Mouse (Mus musculus): ENCODE data around the gene Diras1. TPM values are rescaled to one million over a fixed set of nuclear protein-coding genes. Genes with fewer than 3 reads are reported as not detected.
"Not testable (repeated sequence)": the region's sequence is repeated elsewhere in the genome, so short reads cannot be mapped to it uniquely, and the experiment has no call there.

Gene Diras1
- polyA plus RNA-seq, 1 experiment from 2014 or later, result not detected

GRCm38 (mm10) chr10:80991945-80992344, 33.5 kb downstream of the Diras1 start:
- peaks cover 2% of the 10 kb centered on the region; the same call in 1 of the 2 replicates for H3K4me1 ChIP-seq (replicated peaks; ENCODE audit: control insufficient read depth, insufficient read depth, low read length)
- ATAC-seq (replicated peaks; ENCODE audit: low FRiP score), result no peak

DNA sequence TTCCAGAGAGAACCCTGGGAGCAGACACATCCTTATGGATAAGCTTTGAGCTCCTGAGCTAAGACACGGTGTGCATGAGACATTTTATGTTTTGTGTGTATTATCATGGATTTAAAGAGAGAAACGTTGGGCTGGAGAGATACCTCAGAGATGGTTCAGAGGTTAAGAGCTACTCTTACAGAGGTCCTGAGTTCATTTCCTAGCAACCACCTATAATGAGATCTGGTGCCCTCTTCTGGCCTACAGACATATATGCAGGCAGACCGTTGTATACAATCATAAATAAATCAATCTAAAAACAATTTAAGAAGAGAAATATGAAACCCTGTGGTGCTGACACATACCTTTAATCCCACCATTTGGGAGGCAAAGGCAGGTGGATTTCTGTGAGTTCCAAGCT, 34.5 kb downstream of the Diras1 start:
- Histone ChIP-seq H3K9me3 (ENCODE audit: control insufficient read depth, low read length) (no peaks in the 10 kb centered on the region), H3K27ac (ENCODE audit: low read depth, low read length) (no peak overlapping the region), H3K4me1 (replicated peaks; ENCODE audit: control insufficient read depth, insufficient read depth, low read length) (peaks cover 2% of the 10 kb centered on the region; the same call in 1 of the 2 replicates), H3K27me3 (replicated peaks; ENCODE audit: control insufficient read depth, insufficient read depth, low read length) (peaks cover 35% of the 10 kb centered on the region), H3K4me2 (no peak overlapping the region), H3K36me3 (ENCODE audit: control insufficient read depth, insufficient read depth, low read length) (no peaks in the 10 kb centered on the region), H3K4me3 (ENCODE audit: low read depth, low read length) (no peak overlapping the region), H3K9ac (ENCODE audit: low read depth, low read length) (no peak overlapping the region)
- ATAC-seq (replicated peaks; ENCODE audit: low FRiP score) (no peak), DNase-seq (ENCODE audit: low spot score) (no peak)
- WGBS, result 8% methylated on average over 3 of the region's 3 CpGs

More at GRCm38 (mm10) chr10:80991945-80992344, 33.5 kb downstream of the Diras1 start:
- Histone ChIP-seq H3K27me3 (replicated peaks; ENCODE audit: control insufficient read depth, insufficient read depth, low read length) (peaks cover 26% of the 10 kb centered on the region), H3K4me2 (no peak overlapping the region), H3K27ac (ENCODE audit: low read depth, low read length) (no peak overlapping the region), H3K36me3 (ENCODE audit: control insufficient read depth, insufficient read depth, low read length) (no peaks in the 10 kb centered on the region), H3K9me3 (ENCODE audit: control insufficient read depth, low read length) (no peaks in the 10 kb centered on the region), H3K9ac (ENCODE audit: low read depth, low read length) (no peak overlapping the region), H3K4me3 (ENCODE audit: low read depth, low read length) (no peak overlapping the region)
- 64% methylated on average over 1 of the region's 1 CpGs for WGBS
- DNase-seq (ENCODE audit: low spot score), result no peak

GRCm38 (mm10) chr10:80990406-80990805, 35.1 kb downstream of the Diras1 start:
- Histone ChIP-seq H3K27me3 (replicated peaks; ENCODE audit: control insufficient read depth, insufficient read depth, low read length) (peaks cover 41% of the 10 kb centered on the region), H3K4me1 (replicated peaks; ENCODE audit: control insufficient read depth, insufficient read depth, low read length) (peaks cover 6% of the 10 kb centered on the region), H3K9ac (ENCODE audit: low read depth, low read length) (no peak overlapping the region), H3K4me2 (no peak overlapping the region), H3K9me3 (ENCODE audit: control insufficient read depth, low read length) (no peaks in the 10 kb centered on the region), H3K27ac (ENCODE audit: low read depth, low read length) (no peak overlapping the region), H3K36me3 (ENCODE audit: control insufficient read depth, insufficient read depth, low read length) (no peaks in the 10 kb centered on the region), H3K4me3 (ENCODE audit: low read depth, low read length) (no peak overlapping the region)
- ATAC-seq (replicated peaks; ENCODE audit: low FRiP score) (no peak), DNase-seq (ENCODE audit: low spot score) (no peak)
- 68% methylated on average over 7 of the region's 7 CpGs for WGBS

- 52% methylated on average over 4 of the region's 4 CpGs for WGBS
- H3K4me1 ChIP-seq (replicated peaks; ENCODE audit: control insufficient read depth, insufficient read depth, low read length); DNase-seq (ENCODE audit: low spot score); H3K27ac ChIP-seq (ENCODE audit: low read depth, low read length); ATAC-seq (replicated peaks; ENCODE audit: low FRiP score); H3K4me3 ChIP-seq (ENCODE audit: low read depth, low read length); H3K36me3 ChIP-seq (ENCODE audit: control insufficient read depth, insufficient read depth, low read length); H3K9me3 ChIP-seq (ENCODE audit: control insufficient read depth, low read length); H3K9ac ChIP-seq (ENCODE audit: low read depth, low read length); H3K4me2 ChIP-seq: not testable (repeated sequence)
- peaks cover 45% of the 10 kb centered on the region for H3K27me3 ChIP-seq (replicated peaks; ENCODE audit: control insufficient read depth, insufficient read depth, low read length)
Observed at GRCm38 (mm10) chr10:80989854-80990253, 35.6 kb downstream of the Diras1 start.

DNA sequence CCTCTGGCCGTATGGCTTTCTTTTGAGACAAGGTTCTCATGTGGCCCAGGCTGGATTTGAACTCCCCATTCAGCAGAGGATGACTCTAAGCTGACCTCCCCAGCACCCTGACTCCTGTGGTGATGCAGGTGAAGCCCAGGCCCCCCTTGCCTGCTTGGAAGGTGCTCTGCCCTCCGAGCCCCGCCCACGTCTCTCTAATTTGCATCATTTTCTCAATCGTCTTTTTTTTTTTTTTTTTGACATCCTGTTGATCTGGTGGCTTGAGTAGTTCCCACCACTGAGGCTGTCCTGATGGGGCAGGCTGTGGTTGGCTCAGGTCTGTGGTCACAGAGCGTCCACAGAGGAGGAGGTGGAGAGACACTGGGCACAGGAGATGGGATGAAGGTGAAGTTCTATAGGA, 36.0 kb downstream of the Diras1 start:
- no peak for DNase-seq (ENCODE audit: low spot score)
- Histone ChIP-seq H3K4me2 (no peak overlapping the region), H3K27ac (ENCODE audit: low read depth, low read length) (no peak overlapping the region), H3K9me3 (ENCODE audit: control insufficient read depth, low read length) (no peaks in the 10 kb centered on the region), H3K36me3 (ENCODE audit: control insufficient read depth, insufficient read depth, low read length) (no peaks in the 10 kb centered on the region), H3K9ac (ENCODE audit: low read depth, low read length) (no peak overlapping the region), H3K27me3 (replicated peaks; ENCODE audit: control insufficient read depth, insufficient read depth, low read length) (peaks cover 46% of the 10 kb centered on the region), H3K4me3 (ENCODE audit: low read depth, low read length) (no peak overlapping the region), H3K4me1 (replicated peaks; ENCODE audit: control insufficient read depth, insufficient read depth, low read length) (peaks cover 6% of the 10 kb centered on the region)
- ATAC-seq (replicated peaks; ENCODE audit: low FRiP score), result no peak
- 61% methylated on average over 6 of the region's 6 CpGs for WGBS

DNA sequence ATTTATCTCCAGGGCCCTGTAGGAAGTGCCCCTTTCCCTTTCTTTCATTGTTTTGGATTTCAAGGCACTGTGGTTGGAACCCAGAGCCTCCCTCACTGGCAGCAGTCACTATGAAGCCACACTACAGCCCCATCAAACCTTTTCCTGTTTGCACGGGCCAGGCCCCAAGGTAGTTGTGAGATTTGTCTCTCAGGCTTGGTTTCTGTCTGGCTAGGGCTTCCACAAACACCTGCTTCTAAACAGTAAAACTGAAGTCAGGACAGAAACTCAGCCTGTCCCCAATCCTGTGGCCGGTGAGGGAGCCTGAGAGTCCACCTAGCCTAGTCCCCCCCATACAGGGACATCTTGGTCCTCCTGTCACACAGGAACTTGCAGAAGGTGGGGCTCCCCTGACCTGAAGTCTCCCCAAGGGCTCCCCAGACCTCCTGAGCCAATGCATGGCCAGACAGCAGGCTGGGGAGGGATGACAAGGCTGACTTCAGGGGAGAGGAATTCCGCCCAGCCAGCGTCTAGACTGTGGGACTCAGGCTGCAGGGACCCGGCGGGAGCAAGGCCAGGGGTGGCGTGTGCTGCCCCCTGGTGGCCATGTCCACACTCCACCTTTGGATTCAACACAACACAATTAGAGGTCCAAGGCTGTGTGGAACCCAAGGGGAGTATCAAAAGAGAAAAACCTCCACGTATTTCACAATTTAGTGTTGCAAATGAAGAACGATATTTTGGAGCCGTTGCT, 37.6 kb downstream of the Diras1 start:
- Histone ChIP-seq H3K4me3 (ENCODE audit: low read depth, low read length) (no peak overlapping the region), H3K4me2 (no peak overlapping the region), H3K4me1 (replicated peaks; ENCODE audit: control insufficient read depth, insufficient read depth, low read length) (peaks cover 6% of the 10 kb centered on the region), H3K9ac (ENCODE audit: low read depth, low read length) (no peak overlapping the region), H3K9me3 (ENCODE audit: control insufficient read depth, low read length) (no peaks in the 10 kb centered on the region), H3K27ac (ENCODE audit: low read depth, low read length) (no peak overlapping the region), H3K27me3 (replicated peaks; ENCODE audit: control insufficient read depth, insufficient read depth, low read length) (peaks cover 46% of the 10 kb centered on the region), H3K36me3 (ENCODE audit: control insufficient read depth, insufficient read depth, low read length) (no peaks in the 10 kb centered on the region)
- ATAC-seq (replicated peaks; ENCODE audit: low FRiP score) (peak; percentile 71), DNase-seq (ENCODE audit: low spot score) (peak; percentile 84)
- 10% methylated on average over 10 of the region's 10 CpGs for WGBS

GRCm38 (mm10) chr10:80986754-80987153, 38.7 kb downstream of the Diras1 start:
- no peak overlapping the region for H3K9ac ChIP-seq (ENCODE audit: low read depth, low read length)
- H3K36me3 ChIP-seq (ENCODE audit: control insufficient read depth, insufficient read depth, low read length), result no peaks in the 10 kb centered on the region
- no peak for DNase-seq (ENCODE audit: low spot score)
- 72% methylated on average over 6 of the region's 6 CpGs for WGBS
- H3K27me3 ChIP-seq (replicated peaks; ENCODE audit: control insufficient read depth, insufficient read depth, low read length), result peaks cover 46% of the 10 kb centered on the region
- ATAC-seq (replicated peaks; ENCODE audit: low FRiP score), result no peak
- H3K4me3 ChIP-seq (ENCODE audit: low read depth, low read length), result no peak overlapping the region
- H3K27ac ChIP-seq (ENCODE audit: low read depth, low read length), result no peak overlapping the region
- H3K4me1 ChIP-seq (replicated peaks; ENCODE audit: control insufficient read depth, insufficient read depth, low read length), result peaks cover 6% of the 10 kb centered on the region
- H3K4me2 ChIP-seq, result no peak overlapping the region
- no peaks in the 10 kb centered on the region for H3K9me3 ChIP-seq (ENCODE audit: control insufficient read depth, low read length)

GRCm38 (mm10) chr10:80985970-80986701, 39.3 kb downstream of the Diras1 start:
- Histone ChIP-seq H3K4me1 (replicated peaks; ENCODE audit: control insufficient read depth, insufficient read depth, low read length) (peaks cover 6% of the 10 kb centered on the region), H3K9me3 (ENCODE audit: control insufficient read depth, low read length) (no peaks in the 10 kb centered on the region), H3K27ac (ENCODE audit: low read depth, low read length) (no peak overlapping the region), H3K27me3 (replicated peaks; ENCODE audit: control insufficient read depth, insufficient read depth, low read length) (peaks cover 46% of the 10 kb centered on the region), H3K36me3 (ENCODE audit: control insufficient read depth, insufficient read depth, low read length) (no peaks in the 10 kb centered on the region), H3K9ac (ENCODE audit: low read depth, low read length) (peak overlapping the region; percentile 37; the same call in 1 of the 2 replicates), H3K4me3 (ENCODE audit: low read depth, low read length) (peak overlapping the region; percentile 35), H3K4me2 (peak overlapping the region; percentile 69)
- no peak for ATAC-seq (replicated peaks; ENCODE audit: low FRiP score)
- 35% methylated on average over 13 of the region's 13 CpGs for WGBS
- DNase-seq (ENCODE audit: low spot score), result no peak

All from liver, embryonic 11.5 days (tissue).